Mouse (Mus musculus): ENCODE results near the gene Kank2. TPM values are rescaled to one million over a fixed set of nuclear protein-coding genes. Genes with fewer than 3 reads are reported as not detected.

The Kank2 gene
- polyA plus RNA-seq (2014; fragmentation: Illumina TruSeq; extraction: RNeasy Lipid Tissue Mini Kit (QIAGEN cat#74804)), result 32.1 TPM

GRCm38 (mm10) chr9:21798345-21799009, at the start of gene Kank2:
TSS of gene Kank2 (minus strand) at chr9:21798744.

GRCm38 (mm10) chr9:21835258-21835912, 36.8 kb upstream of the Kank2 start, which contains the start of gene Angptl8:
TSS of gene Angptl8 (plus strand) at chr9:21835510.

GRCm38 (mm10) chr9:21760155-21761088, 38.1 kb downstream of the Kank2 start, which contains the start of gene Spc24:
TSS of gene Spc24 (minus strand) at chr9:21760303.

GRCm38 (mm10) chr9:21723377-21724146, 75.0 kb downstream of the Kank2 start, which contains the start of gene Ldlr:
TSS of gene Ldlr (plus strand) at chr9:21723483.

Other genes with a start within 250 kb of the Kank2 start
- gene Timm29, start 206.0 kb downstream of the Kank2 start, polyA plus RNA-seq (2014; fragmentation: Illumina TruSeq; extraction: RNeasy Lipid Tissue Mini Kit (QIAGEN cat#74804)), result 47.5 TPM
- gene Yipf2, start 205.9 kb downstream of the Kank2 start, polyA plus RNA-seq (2014; fragmentation: Illumina TruSeq; extraction: RNeasy Lipid Tissue Mini Kit (QIAGEN cat#74804)), result 7.0 TPM
- gene Smarca4, start 182.6 kb downstream of the Kank2 start, polyA plus RNA-seq (2014; fragmentation: Illumina TruSeq; extraction: RNeasy Lipid Tissue Mini Kit (QIAGEN cat#74804)), result 6.6 TPM
- 21.2 TPM for gene Ldlr, start 75.3 kb downstream of the Kank2 start, polyA plus RNA-seq (2014; fragmentation: Illumina TruSeq; extraction: RNeasy Lipid Tissue Mini Kit (QIAGEN cat#74804))
- gene Spc24, start 38.4 kb downstream of the Kank2 start, polyA plus RNA-seq (2014; fragmentation: Illumina TruSeq; extraction: RNeasy Lipid Tissue Mini Kit (QIAGEN cat#74804)), result 5.9 TPM
- not detected for gene Angptl8, start 36.8 kb upstream of the Kank2 start, polyA plus RNA-seq (2014; fragmentation: Illumina TruSeq; extraction: RNeasy Lipid Tissue Mini Kit (QIAGEN cat#74804))
- gene Dock6, start 53.9 kb upstream of the Kank2 start, polyA plus RNA-seq (2014; fragmentation: Illumina TruSeq; extraction: RNeasy Lipid Tissue Mini Kit (QIAGEN cat#74804)), result 3.3 TPM
- gene Rab3d, start 119.4 kb upstream of the Kank2 start, polyA plus RNA-seq (2014; fragmentation: Illumina TruSeq; extraction: RNeasy Lipid Tissue Mini Kit (QIAGEN cat#74804)), result 4.4 TPM
- 0.43 TPM for gene Ccdc159, start 128.7 kb upstream of the Kank2 start, polyA plus RNA-seq (2014; fragmentation: Illumina TruSeq; extraction: RNeasy Lipid Tissue Mini Kit (QIAGEN cat#74804))
- 0.46 TPM for gene Tmem205, start 128.8 kb upstream of the Kank2 start, polyA plus RNA-seq (2014; fragmentation: Illumina TruSeq; extraction: RNeasy Lipid Tissue Mini Kit (QIAGEN cat#74804))
- gene Plppr2, start 138.3 kb upstream of the Kank2 start, polyA plus RNA-seq (2014; fragmentation: Illumina TruSeq; extraction: RNeasy Lipid Tissue Mini Kit (QIAGEN cat#74804)), result 0.40 TPM
- 4.3 TPM for gene Swsap1, start 157.0 kb upstream of the Kank2 start, polyA plus RNA-seq (2014; fragmentation: Illumina TruSeq; extraction: RNeasy Lipid Tissue Mini Kit (QIAGEN cat#74804))
- gene Epor, start 164.8 kb upstream of the Kank2 start, polyA plus RNA-seq (2014; fragmentation: Illumina TruSeq; extraction: RNeasy Lipid Tissue Mini Kit (QIAGEN cat#74804)), result not detected
- gene Rgl3, start 190.7 kb upstream of the Kank2 start, polyA plus RNA-seq (2014; fragmentation: Illumina TruSeq; extraction: RNeasy Lipid Tissue Mini Kit (QIAGEN cat#74804)), result 0.26 TPM
- gene Ccdc151, start 203.9 kb upstream of the Kank2 start, polyA plus RNA-seq (2014; fragmentation: Illumina TruSeq; extraction: RNeasy Lipid Tissue Mini Kit (QIAGEN cat#74804)), result 0.77 TPM
- 7.8 TPM for gene Prkcsh, start 204.1 kb upstream of the Kank2 start, polyA plus RNA-seq (2014; fragmentation: Illumina TruSeq; extraction: RNeasy Lipid Tissue Mini Kit (QIAGEN cat#74804))